Mouse (Mus musculus) ES-Bruce4 (cell line): ENCODE measurements around the gene A930009A15Rik. TPM values are rescaled to one million over a fixed set of nuclear protein-coding genes. Genes with fewer than 3 reads are reported as not detected.
A peak's percentile ranks its signal among the peaks of the same experiment; 100 is the strongest.

Experiments
- H3K27ac ChIP-seq: 2 replicates; pipeline ENCODE4 v1.5.1; 2012; ENCODE audit warnings: low read length, inconsistent platforms; ENCODE audit not compliant: insufficient read depth
- H3K27me3 ChIP-seq: 2 replicates; pipeline ENCODE4 v1.6.1; 2012; ENCODE audit warnings: mild to moderate bottlenecking, low read length, inconsistent platforms; ENCODE audit not compliant: control insufficient read depth, poor library complexity, insufficient read depth, severe bottlenecking
- H3K36me3 ChIP-seq: 2 replicates; pipeline ENCODE4 v1.6.1; 2012; ENCODE audit warnings: inconsistent platforms, mild to moderate bottlenecking, low read length, moderate library complexity; ENCODE audit not compliant: control insufficient read depth, poor library complexity, insufficient read depth, severe bottlenecking
- H3K4me1 ChIP-seq: one replicate; pipeline ENCODE4 v1.8.1; 2011; ENCODE audit warnings: low read length; ENCODE audit not compliant: control insufficient read depth, insufficient read depth
- H3K4me3 ChIP-seq: 2 replicates; pipeline ENCODE4 v1.5.1; 2011; ENCODE audit warnings: low read depth, mild to moderate bottlenecking, low read length
- H3K9ac ChIP-seq: 2 replicates; pipeline ENCODE4 v1.6.1; 2012; ENCODE audit warnings: low read depth, mild to moderate bottlenecking, inconsistent platforms; ENCODE audit not compliant: poor library complexity, severe bottlenecking
- H3K9me3 ChIP-seq: replicated peaks from 2 replicates; pipeline ENCODE4 v1.6.1; 2012; ENCODE audit warnings: mild to moderate bottlenecking, low read length, inconsistent platforms; ENCODE audit not compliant: control insufficient read depth, poor library complexity, insufficient read depth, severe bottlenecking
- CTCF ChIP-seq: IDR thresholded peaks from one replicate; pipeline ENCODE4 v1.8.1; 2011; ENCODE audit warnings: low read depth, low read length
- EP300 ChIP-seq: IDR thresholded peaks from 2 replicates; pipeline ENCODE4 v1.6.1; 2011; ENCODE audit warnings: low read depth, low read length; ENCODE audit not compliant: insufficient read depth
- POLR2A ChIP-seq: IDR thresholded peaks from one replicate; pipeline ENCODE4 v1.8.1; 2011; ENCODE audit warnings: low read length; ENCODE audit not compliant: insufficient read depth
- polyA plus RNA-seq: library from polyadenylated mRNA; stranded (reverse); fragments of >200 nt; gene quantifications from 2 replicates; pipeline ENCODE4 v1.2.4, GENCODE M21; 2011; ENCODE audit warnings: low read depth; ENCODE audit not compliant: missing spikeins, insufficient read depth, insufficient read length

Gene A930009A15Rik
- polyA plus RNA-seq, result not detected in 2 replicates

DNA sequence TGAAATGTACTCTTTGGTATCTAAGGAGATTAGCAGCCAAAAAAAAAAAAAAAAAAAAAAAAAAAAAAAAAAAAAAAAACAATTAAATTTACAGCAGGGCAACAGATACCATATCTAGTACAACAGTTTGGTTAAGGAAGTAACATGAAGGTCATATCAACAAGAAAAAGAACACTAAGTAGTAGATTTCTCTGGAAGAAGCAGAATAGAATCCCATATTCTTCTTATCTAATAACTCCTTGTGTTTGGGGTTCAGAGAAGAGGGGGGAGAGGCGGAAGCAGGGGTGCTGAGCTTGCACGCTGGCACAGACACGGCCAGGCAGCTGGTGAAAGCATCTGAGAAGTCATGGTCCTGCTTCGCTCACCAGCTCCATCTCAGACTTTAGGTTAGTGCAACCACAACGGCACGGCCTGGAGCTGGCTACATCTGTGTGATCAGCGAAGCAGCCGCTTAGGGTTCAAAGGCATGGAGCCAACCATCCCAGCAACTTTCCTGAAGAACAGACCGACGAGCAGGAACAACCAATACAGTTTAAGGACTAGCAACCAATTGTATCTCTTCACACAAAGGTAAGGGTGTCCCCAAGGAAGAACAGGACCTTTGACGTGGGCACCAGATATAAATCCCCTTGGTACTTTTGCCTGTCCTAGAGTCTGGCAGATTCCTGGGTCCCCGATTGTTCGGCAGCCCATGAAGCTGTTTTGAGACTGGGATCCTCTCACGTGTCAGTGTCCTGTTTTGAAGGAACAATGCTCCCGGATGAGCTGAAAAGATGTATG is at the start of gene A930009A15Rik:
Gene A930009A15Rik (plus strand): TSS at position 275 of the 780 bp plus-strand sequence.
- no peak within 1 kb of the TSS for H3K4me3 ChIP-seq

DNA sequence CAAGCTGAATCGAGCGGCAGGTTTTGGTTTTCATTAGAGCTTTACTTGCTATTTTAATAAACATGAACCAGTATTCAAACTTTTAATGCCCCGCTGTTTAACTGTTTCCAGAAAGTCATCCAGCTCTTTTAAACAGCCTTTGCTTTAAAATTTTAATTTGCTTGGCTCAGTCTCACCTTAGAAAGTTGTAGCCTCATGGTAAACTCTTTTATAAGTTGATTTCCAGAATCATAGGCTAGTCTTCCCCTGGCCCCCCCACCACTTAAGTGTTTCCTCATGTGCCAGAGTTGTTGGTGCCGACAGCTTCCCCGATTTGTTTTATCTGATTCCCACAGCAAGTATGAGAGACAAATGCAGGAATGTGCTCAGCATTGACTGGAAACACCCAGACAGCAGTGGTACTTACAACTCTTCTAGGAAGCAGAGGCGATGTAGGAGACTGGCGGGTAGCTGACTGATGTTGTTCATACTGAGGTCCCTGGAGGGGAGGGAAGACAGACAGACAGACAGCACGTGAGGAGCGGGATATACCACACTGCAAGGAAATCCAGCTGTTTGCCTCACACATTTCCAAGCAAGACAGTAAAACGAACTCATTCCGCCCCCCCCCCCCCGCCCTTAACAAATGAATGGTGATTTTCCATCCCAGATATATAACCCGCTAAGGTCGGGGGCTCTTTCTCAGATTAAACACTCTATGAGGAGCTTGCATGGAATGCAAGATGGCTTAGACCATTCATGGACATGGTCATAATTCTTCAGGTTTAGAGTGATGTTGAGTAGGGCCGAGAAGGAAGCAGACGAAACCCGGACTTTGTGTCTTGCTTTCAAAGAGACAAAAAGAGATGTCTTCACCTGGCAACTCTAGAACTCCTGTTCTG is 49.3 kb upstream of the A930009A15Rik start:
- no peaks in the 10 kb centered on the region for H3K4me1 ChIP-seq
- H3K36me3 ChIP-seq, result no peaks in the 10 kb centered on the region
- no peak overlapping the region for H3K4me3 ChIP-seq
- H3K27me3 ChIP-seq, result no peaks in the 10 kb centered on the region
- no peaks in the 10 kb centered on the region for H3K9me3 ChIP-seq
- H3K9ac ChIP-seq, result no peak overlapping the region
- TF ChIP-seq EP300 (no peak), CTCF (no peak)
- no peak overlapping the region for H3K27ac ChIP-seq

More for the DNA sequence above, at the start of gene A930009A15Rik:
- Histone ChIP-seq H3K36me3 (no peaks in the 10 kb centered on the region), H3K9me3 (no peaks in the 10 kb centered on the region), H3K27me3 (0 out of 2 replicates have a peak, but pooled peaks cover 2% of the 10 kb centered on the region), H3K9ac (no peak within 1 kb of the TSS), H3K27ac (no peak within 1 kb of the TSS), H3K4me1 (no peaks in the 10 kb centered on the region)
- TF ChIP-seq CTCF (no peak), EP300 (no peak)

DNA sequence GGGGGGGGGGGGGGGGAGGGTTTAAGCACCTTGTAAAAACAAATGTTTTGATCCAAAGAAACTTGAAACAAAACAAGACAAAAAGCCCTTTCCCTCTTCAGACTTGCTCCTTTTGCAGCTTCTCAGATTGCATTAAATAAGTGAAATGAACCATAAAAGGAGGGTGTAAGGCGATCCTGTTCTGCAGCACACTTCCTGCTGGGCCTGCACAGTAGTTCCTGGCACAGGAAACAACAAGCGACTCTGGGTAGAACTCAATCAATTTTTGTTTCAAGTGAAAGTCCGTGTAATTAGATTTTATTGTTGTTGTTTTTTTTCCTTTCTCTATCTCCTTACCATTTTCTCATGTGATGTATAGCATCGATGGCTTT is 48.7 kb upstream of the A930009A15Rik start:
- Histone ChIP-seq H3K36me3 (no peaks in the 10 kb centered on the region), H3K27ac (no peak overlapping the region), H3K9ac (no peak overlapping the region), H3K4me1 (no peaks in the 10 kb centered on the region), H3K4me3 (no peak overlapping the region), H3K9me3 (no peaks in the 10 kb centered on the region), H3K27me3 (no peaks in the 10 kb centered on the region)
- no peak for TF ChIP-seq CTCF
- TF ChIP-seq EP300, result no peak
- no peak for TF ChIP-seq POLR2A

DNA sequence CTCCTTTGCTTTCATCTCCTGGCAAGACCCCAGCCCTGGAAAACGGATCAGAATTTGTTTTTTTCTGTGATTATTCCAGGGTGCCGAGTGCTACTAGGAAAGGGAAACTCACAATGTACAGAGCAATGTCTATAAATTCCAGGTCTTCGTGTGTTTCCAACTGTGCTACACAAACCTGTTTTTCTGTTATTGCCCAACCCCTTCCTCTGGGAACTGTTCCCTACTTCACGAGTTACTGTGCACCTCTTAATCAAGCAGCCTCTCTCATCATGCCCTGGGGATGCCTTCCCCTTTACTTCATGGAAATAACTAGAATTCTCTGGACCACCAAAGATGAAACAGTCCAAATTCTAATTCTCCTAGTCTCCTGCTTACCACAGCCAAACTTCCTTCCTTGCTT is 40.9 kb upstream of the A930009A15Rik start:
- no peak overlapping the region for H3K9ac ChIP-seq
- TF ChIP-seq POLR2A (no peak), CTCF (no peak), EP300 (no peak)
- no peak overlapping the region for H3K27ac ChIP-seq
- H3K9me3 ChIP-seq, result no peaks in the 10 kb centered on the region; the same call in 1 of the 2 replicates
- H3K27me3 ChIP-seq, result no peaks in the 10 kb centered on the region
- no peaks in the 10 kb centered on the region for H3K4me1 ChIP-seq
- no peaks in the 10 kb centered on the region for H3K36me3 ChIP-seq
- H3K4me3 ChIP-seq, result no peak overlapping the region

DNA sequence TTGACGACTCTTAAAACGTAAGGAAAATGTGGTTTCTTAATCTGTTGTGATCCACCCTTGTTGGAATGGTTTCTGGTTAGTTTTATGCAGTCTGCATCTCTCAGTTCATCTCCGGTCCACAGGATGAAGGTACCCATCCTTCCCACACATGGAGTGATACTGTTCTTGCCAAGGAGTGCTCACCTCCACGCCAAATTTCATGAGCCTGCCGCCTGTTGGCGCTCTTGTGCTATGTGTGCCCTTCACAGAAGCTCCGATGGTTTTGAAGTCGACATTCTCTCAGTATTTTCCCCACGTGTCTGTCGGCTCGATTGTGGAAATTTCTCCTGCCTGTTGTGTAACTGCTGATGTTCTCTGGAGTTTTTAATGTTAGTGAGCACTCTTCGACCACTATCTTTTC is 40.0 kb upstream of the A930009A15Rik start:
- Histone ChIP-seq H3K9ac (no peak overlapping the region), H3K4me3 (no peak overlapping the region), H3K36me3 (no peaks in the 10 kb centered on the region), H3K27ac (no peak overlapping the region), H3K4me1 (no peaks in the 10 kb centered on the region), H3K9me3 (no peaks in the 10 kb centered on the region; the same call in 1 of the 2 replicates), H3K27me3 (no peaks in the 10 kb centered on the region)
- no peak for TF ChIP-seq POLR2A
- TF ChIP-seq EP300, result no peak
- TF ChIP-seq CTCF, result peak; percentile 40

DNA sequence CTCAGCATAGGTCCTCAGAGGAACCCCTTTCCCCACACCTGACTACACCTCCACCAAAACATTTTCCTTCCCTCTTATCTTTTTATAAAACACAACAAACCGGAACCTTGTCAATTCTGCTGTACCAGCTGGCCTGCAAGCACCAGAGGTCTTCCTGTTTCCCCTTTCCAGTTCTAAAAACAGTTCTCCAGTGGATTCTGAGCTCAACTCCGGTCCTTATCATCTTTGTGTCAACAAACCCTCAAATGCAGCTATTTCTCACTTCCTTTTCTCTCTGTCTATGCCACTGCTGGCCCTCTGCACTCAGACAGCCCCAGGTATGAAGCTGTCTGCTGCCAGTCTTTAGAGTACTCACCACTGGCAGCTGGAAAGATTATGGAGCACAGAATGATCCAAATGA is 39.0 kb upstream of the A930009A15Rik start:
- H3K27ac ChIP-seq, result no peak overlapping the region
- no peaks in the 10 kb centered on the region for H3K4me1 ChIP-seq
- no peaks in the 10 kb centered on the region; the same call in 1 of the 2 replicates for H3K9me3 ChIP-seq
- H3K9ac ChIP-seq, result no peak overlapping the region
- H3K27me3 ChIP-seq, result no peaks in the 10 kb centered on the region
- no peak overlapping the region for H3K4me3 ChIP-seq
- TF ChIP-seq CTCF, result no peak
- TF ChIP-seq EP300, result no peak
- H3K36me3 ChIP-seq, result no peaks in the 10 kb centered on the region
